Mouse (Mus musculus): ENCODE measurements at regions not wholly inside any gene's neighbourhood (a gene's known extent, or its start where the extent isn't known, plus 50 kb on each side); places are given as distances from the start of the nearest gene placed in this dataset.
"Not testable (repeated sequence)": the region's sequence is repeated elsewhere in the genome, so short reads cannot be mapped to it uniquely, and the experiment has no call there.

DNA sequence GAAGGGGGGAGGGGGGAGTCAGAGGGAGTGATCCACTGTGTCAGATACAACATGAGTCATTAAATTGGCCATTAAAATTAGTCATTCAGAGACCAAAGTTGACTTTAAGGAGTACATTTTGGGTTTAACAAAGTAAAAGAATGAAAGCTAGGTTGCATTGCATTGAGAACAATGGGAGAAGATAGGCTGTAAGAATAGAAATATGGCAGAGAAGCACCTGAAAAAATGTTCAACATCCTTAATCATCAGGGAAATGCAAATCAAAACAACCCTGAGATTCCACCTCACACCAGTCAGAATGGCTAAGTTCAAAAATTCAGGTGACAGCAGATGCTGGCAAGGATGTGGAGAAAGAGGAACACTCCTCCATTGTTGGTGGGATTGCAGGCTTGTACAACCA, 202.0 kb upstream of the Zpld1 start:
- H3K9me3 ChIP-seq; H3K4me2 ChIP-seq (replicated peaks); H3K36me3 ChIP-seq; H3K4me1 ChIP-seq (replicated peaks); H3K9ac ChIP-seq; H3K4me3 ChIP-seq (replicated peaks); H3K27me3 ChIP-seq (replicated peaks); H3K27ac ChIP-seq; ATAC-seq: not testable (repeated sequence)

DNA sequence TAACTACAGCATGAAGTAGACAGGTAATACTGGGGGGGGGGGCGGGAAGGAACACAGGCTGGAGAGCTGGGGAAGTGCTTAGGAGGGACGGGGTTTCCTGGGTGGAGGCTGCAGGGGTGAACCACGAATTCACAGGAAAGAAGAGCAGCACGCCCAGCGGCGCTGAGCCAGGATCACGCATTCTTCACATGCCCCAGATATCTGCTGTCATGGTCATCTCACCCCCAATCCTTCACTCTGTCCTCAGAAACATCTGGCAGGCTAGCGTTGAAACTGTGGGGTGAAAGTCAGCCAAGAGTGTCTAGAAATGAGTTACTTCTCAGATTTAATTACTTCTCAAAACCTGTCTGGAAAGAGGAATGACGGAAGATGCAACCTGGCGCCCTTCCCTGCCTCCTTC, 197.3 kb upstream of the Zpld1 start:
- ATAC-seq: peak; percentile 28; the same call in 1 of the 2 replicates
- no peak overlapping the region for H3K4me3 ChIP-seq (replicated peaks)
- no peak overlapping the region for H3K4me2 ChIP-seq (replicated peaks)
- no peaks in the 10 kb centered on the region for H3K27me3 ChIP-seq (replicated peaks)
- no peak overlapping the region for H3K9ac ChIP-seq
- no peak overlapping the region for H3K27ac ChIP-seq
- no peaks in the 10 kb centered on the region for H3K9me3 ChIP-seq
- H3K4me1 ChIP-seq (replicated peaks): no peaks in the 10 kb centered on the region
- no peaks in the 10 kb centered on the region for H3K36me3 ChIP-seq
- 70% methylated on average over 10 of the region's 10 CpGs for WGBS

GRCm38 (mm10) chr16:55494162-55494561, 196.4 kb upstream of the Zpld1 start:
- no peak overlapping the region for H3K4me2 ChIP-seq (replicated peaks)
- no peak overlapping the region for H3K4me3 ChIP-seq (replicated peaks)
- H3K27me3 ChIP-seq (replicated peaks): no peaks in the 10 kb centered on the region
- H3K9ac ChIP-seq: no peak overlapping the region
- no peaks in the 10 kb centered on the region for H3K9me3 ChIP-seq
- peak; percentile 69; the same call in 1 of the 2 replicates for ATAC-seq
- no peaks in the 10 kb centered on the region for H3K36me3 ChIP-seq
- no peaks in the 10 kb centered on the region for H3K4me1 ChIP-seq (replicated peaks)
- H3K27ac ChIP-seq: no peak overlapping the region
- WGBS: 58% methylated on average over 5 of the region's 5 CpGs

DNA sequence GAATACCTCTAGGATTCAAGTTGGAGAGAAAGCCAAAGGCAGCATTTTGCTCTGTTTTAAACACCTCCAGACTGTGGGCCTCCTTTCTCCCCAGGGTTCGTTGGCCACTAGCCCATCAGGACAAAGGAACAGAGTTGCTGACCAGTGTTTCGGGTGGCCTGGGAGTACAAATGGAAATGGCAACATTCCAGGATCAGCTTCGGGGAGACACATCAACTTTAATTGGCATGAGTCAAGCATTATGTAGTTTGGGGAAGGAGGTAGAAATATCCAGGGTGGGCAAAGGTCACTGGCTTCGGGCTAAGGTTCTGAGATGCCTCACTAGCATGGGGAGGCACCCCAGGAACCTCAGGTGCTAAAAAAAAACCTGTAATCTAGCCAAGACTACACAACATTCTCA, 194.3 kb upstream of the Zpld1 start:
- Histone ChIP-seq H3K4me1 (replicated peaks) (no peaks in the 10 kb centered on the region), H3K27ac (no peak overlapping the region), H3K27me3 (replicated peaks) (no peaks in the 10 kb centered on the region), H3K9me3 (no peaks in the 10 kb centered on the region), H3K4me2 (replicated peaks) (no peak overlapping the region), H3K4me3 (replicated peaks) (no peak overlapping the region), H3K9ac (no peak overlapping the region), H3K36me3 (no peaks in the 10 kb centered on the region)
- WGBS: 88% methylated on average over 4 of the region's 4 CpGs
- no peak for ATAC-seq

- Histone ChIP-seq H3K4me1 (replicated peaks) (no peaks in the 10 kb centered on the region), H3K4me3 (replicated peaks) (no peak overlapping the region), H3K9me3 (no peaks in the 10 kb centered on the region), H3K4me2 (replicated peaks) (no peak overlapping the region), H3K9ac (no peak overlapping the region), H3K27ac (no peak overlapping the region), H3K27me3 (replicated peaks) (no peaks in the 10 kb centered on the region), H3K36me3 (no peaks in the 10 kb centered on the region)
- WGBS: 76% methylated on average over 2 of the region's 2 CpGs
- no peak for ATAC-seq
Measured at GRCm38 (mm10) chr16:55484391-55484790, 186.6 kb upstream of the Zpld1 start.

- H3K27me3 ChIP-seq (replicated peaks): no peaks in the 10 kb centered on the region
- H3K27ac ChIP-seq: no peak overlapping the region
- no peaks in the 10 kb centered on the region for H3K4me1 ChIP-seq (replicated peaks)
- no peaks in the 10 kb centered on the region for H3K36me3 ChIP-seq
- H3K4me3 ChIP-seq (replicated peaks): no peak overlapping the region
- H3K9me3 ChIP-seq: no peaks in the 10 kb centered on the region
- no peak overlapping the region for H3K4me2 ChIP-seq (replicated peaks)
- 85% methylated on average over 11 of the region's 11 CpGs for WGBS
- no peak overlapping the region for H3K9ac ChIP-seq
- ATAC-seq: no peak
Measured at GRCm38 (mm10) chr16:55480745-55481144, 183.0 kb upstream of the Zpld1 start.

- Histone ChIP-seq H3K36me3 (no peaks in the 10 kb centered on the region), H3K27ac (no peak overlapping the region), H3K4me3 (replicated peaks) (no peak overlapping the region), H3K9me3 (no peaks in the 10 kb centered on the region), H3K27me3 (replicated peaks) (no peaks in the 10 kb centered on the region), H3K4me1 (replicated peaks) (no peaks in the 10 kb centered on the region), H3K4me2 (replicated peaks) (no peak overlapping the region), H3K9ac (no peak overlapping the region)
- no peak for ATAC-seq
- 49% methylated on average over 7 of the region's 7 CpGs for WGBS
Measured at GRCm38 (mm10) chr16:55480304-55480703, 182.5 kb upstream of the Zpld1 start.

DNA sequence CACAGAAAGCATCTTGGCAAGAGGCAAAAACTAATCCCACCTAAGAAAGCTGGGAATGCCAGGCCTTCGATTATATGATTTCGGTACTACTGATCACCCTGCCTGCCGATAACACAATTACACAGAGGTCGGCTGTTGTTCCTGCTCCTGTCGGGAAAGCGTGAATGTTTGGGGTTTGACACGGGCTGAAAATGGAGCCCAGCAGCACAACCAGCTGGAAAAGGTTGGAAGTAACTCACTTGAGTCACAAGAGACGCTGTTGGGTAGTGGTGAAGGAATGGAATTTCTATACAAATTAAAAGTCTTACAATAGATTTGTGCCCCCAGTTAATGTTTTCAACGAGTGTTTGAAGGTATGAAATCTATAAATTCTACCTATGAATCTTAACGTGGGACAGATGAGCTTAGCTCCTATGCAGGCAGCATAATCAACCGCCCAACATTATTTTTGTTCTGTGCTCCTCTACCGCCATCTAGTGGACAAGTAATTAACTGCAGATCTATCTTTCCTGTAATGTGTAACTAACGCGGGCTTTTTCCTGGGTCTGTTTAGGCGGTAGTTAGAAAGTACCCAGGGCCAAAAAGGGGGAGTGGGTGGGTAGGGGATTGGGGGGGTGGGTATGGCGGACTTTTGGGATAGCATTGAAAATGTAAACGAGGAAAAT, 178.9 kb upstream of the Zpld1 start:
- Histone ChIP-seq H3K4me2 (replicated peaks) (no peak overlapping the region), H3K27ac (no peak overlapping the region), H3K36me3 (no peaks in the 10 kb centered on the region), H3K9me3 (no peaks in the 10 kb centered on the region), H3K27me3 (replicated peaks) (no peaks in the 10 kb centered on the region), H3K4me1 (replicated peaks) (no peaks in the 10 kb centered on the region), H3K4me3 (replicated peaks) (no peak overlapping the region), H3K9ac (no peak overlapping the region)
- ATAC-seq: peak; percentile 82
- WGBS: 28% methylated on average over 17 of the region's 17 CpGs

DNA sequence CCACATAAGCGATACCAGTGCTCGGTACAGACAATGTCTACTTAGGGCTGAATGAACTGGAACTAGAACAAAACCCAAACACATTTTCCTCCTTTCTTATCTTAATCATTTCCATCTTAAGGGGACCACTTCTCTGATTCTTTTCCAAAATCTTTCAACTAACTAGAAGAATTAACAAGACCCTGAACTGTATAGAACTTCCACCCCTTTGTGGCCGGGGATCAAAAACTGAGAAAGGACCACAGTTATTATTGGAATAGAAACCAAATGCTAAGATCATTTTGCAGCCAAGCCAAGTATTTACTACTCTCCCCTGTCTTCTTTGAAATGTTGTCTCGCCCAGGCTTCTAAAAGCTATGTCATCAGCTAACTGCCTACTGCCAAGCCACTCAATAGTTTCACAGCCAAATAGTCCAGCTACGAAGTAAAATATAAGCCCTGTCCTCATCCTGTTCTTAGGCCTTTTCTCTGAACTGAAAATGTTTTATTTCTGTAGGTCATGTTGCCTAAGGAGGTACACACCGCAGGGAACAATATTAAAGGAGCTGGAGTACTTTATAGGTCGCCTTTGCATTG, 177.3 kb upstream of the Zpld1 start:
- Histone ChIP-seq H3K4me2 (replicated peaks) (no peak overlapping the region), H3K4me1 (replicated peaks) (no peaks in the 10 kb centered on the region), H3K9ac (no peak overlapping the region), H3K36me3 (no peaks in the 10 kb centered on the region), H3K27me3 (replicated peaks) (no peaks in the 10 kb centered on the region), H3K4me3 (replicated peaks) (no peak overlapping the region), H3K9me3 (no peaks in the 10 kb centered on the region), H3K27ac (no peak overlapping the region)
- 82% methylated on average over 7 of the region's 7 CpGs for WGBS
- no peak for ATAC-seq

DNA sequence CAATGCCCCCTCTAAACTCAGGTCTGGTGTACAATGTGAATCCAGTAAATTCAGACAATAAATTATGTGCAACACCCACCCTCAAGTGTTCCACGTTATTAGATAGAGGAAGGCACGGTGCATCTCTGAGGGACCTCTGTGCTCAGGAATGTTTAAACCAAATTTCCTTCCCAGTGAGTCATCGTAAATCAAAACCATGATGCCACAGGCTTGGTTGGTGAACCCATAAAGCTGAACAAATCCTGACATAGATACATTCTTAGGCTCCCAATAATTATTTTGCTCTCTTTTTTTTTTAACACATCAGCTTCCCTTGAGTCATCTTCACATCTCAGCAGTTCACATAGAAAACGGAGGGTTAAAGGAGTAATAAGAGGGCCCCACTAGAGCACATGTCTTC, 173.6 kb upstream of the Zpld1 start:
- H3K27me3 ChIP-seq (replicated peaks): no peaks in the 10 kb centered on the region
- no peak overlapping the region for H3K9ac ChIP-seq
- H3K9me3 ChIP-seq: no peaks in the 10 kb centered on the region
- no peak overlapping the region for H3K4me3 ChIP-seq (replicated peaks)
- no peaks in the 10 kb centered on the region for H3K4me1 ChIP-seq (replicated peaks)
- H3K36me3 ChIP-seq: no peaks in the 10 kb centered on the region
- WGBS: 44% methylated on average over 4 of the region's 4 CpGs
- H3K4me2 ChIP-seq (replicated peaks): no peak overlapping the region
- ATAC-seq: no peak
- H3K27ac ChIP-seq: no peak overlapping the region

DNA sequence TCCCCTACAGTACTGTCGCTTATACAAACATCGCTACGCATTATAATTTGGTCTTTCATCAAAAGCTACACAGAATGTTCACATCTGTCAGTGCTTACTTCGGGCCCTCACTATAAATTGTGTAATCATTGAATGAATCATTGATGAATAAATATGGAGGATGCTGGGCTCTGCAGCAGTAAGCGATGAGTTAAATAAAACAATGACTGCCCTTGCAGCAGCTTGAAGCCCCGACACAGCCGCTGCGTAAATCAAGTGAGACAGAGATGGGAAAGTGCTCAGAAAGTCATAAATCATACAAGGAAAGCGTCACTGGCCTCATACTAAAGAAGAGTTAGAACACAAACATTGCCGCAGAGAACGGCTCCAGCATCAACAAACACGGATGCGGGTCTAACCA, 172.9 kb upstream of the Zpld1 start:
- Histone ChIP-seq H3K4me2 (replicated peaks) (no peak overlapping the region), H3K4me3 (replicated peaks) (no peak overlapping the region), H3K27me3 (replicated peaks) (no peaks in the 10 kb centered on the region), H3K4me1 (replicated peaks) (no peaks in the 10 kb centered on the region), H3K36me3 (no peaks in the 10 kb centered on the region), H3K9ac (no peak overlapping the region), H3K9me3 (no peaks in the 10 kb centered on the region), H3K27ac (no peak overlapping the region)
- ATAC-seq: no peak
- 29% methylated on average over 13 of the region's 13 CpGs for WGBS

GRCm38 (mm10) chr16:55469703-55470102, 171.9 kb upstream of the Zpld1 start:
- no peaks in the 10 kb centered on the region for H3K36me3 ChIP-seq
- no peak overlapping the region for H3K9ac ChIP-seq
- H3K4me1 ChIP-seq (replicated peaks): no peaks in the 10 kb centered on the region
- 51% methylated on average over 3 of the region's 3 CpGs for WGBS
- H3K27ac ChIP-seq: no peak overlapping the region
- H3K9me3 ChIP-seq: no peaks in the 10 kb centered on the region
- H3K4me3 ChIP-seq (replicated peaks): no peak overlapping the region
- no peaks in the 10 kb centered on the region for H3K27me3 ChIP-seq (replicated peaks)
- no peak overlapping the region for H3K4me2 ChIP-seq (replicated peaks)
- no peak for ATAC-seq

DNA sequence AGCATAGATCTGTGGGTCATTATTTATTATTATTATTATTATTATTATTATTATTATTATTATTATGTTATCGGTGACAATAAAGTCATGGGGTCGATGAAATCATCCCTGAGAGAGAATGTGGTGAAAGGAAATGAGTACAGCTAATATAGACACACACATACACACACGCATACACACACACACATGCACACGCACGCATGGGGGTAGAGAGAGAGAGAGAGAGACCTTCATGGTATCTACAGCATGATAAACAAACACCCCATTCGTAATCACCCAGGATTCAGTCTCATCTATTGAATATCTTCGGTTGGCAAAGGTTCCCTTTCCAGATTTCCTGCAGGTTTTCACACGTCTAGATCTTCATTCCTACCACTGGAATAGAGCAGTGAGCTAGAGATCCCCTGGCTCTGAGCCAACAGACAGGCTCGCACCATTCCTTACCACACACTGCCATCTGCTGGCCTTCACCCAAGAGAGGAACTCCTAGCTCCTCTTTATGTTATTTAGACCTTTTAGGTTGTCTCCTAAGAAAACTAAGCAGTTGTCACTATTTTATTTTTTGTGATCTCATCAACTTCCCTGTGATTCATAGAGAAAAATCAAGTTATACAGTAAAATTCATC, 171.2 kb upstream of the Zpld1 start:
- no peaks in the 10 kb centered on the region for H3K36me3 ChIP-seq
- H3K9ac ChIP-seq: no peak overlapping the region
- 51% methylated on average over 9 of the region's 9 CpGs for WGBS
- no peak overlapping the region for H3K27ac ChIP-seq
- H3K9me3 ChIP-seq: no peaks in the 10 kb centered on the region
- H3K4me2 ChIP-seq (replicated peaks): no peak overlapping the region
- peak; percentile 81 for ATAC-seq
- no peak overlapping the region for H3K4me3 ChIP-seq (replicated peaks)
- H3K27me3 ChIP-seq (replicated peaks): no peaks in the 10 kb centered on the region
- no peaks in the 10 kb centered on the region for H3K4me1 ChIP-seq (replicated peaks)

Data from intestine, embryonic 15.5 days (tissue).